11 mouse cellular contexts compared by ENCODE assay signal in genomic region chr6:86885816-86886529, GRCm38 (mm10). TPM values are rescaled to one million over a fixed set of nuclear protein-coding genes. Genes with fewer than 3 reads are reported as not detected.
A peak's percentile ranks its signal among the peaks of the same experiment; 100 is the strongest.
DNase-seq lines count a peak whose midpoint lies in the region; ATAC-seq and TF ChIP-seq lines count a peak whose summit lies in the region.
"Had no signal": no experiment of that assay in that cellular context is flagged by ENCODE, and none has a peak within 500 bp of the region (broad histone marks: within the 10 kb centered on the region; RNA-seq: fewer than 3 reads in every experiment).

No protein-coding gene starts in this region.

- DNase-seq in kidney, adult 11 months, result peak; percentile 37
- DNase-seq in kidney, postnatal 10 days, result no peak
- peak; percentile 61 for DNase-seq in adrenal gland, postnatal 14 days
- peak; percentile 86 for DNase-seq in heart, postnatal 0 days (ENCODE audit: low spot score)
- no peak for DNase-seq in liver, postnatal 0 days
- no peak for DNase-seq in left cerebral cortex, postnatal 10 days (ENCODE audit: extremely low spot score in 1 of 2, low spot score in 2 of 2)
- DNase-seq in urinary bladder, postnatal 4 days (ENCODE audit: low spot score in 2 of 2), result no peak
- DNase-seq: cerebellum, adult 9-10 months; layer of hippocampus, postnatal 36 days had no signal

- intact Hi-C loops in left cerebral cortex, postnatal 10 days (cut with DNase I), result no loop called here

- no peak for TF ChIP-seq CTCF in heart, postnatal 0 days (IDR thresholded peaks at IDR 0.05; ENCODE audit: low read depth)
- no peak for TF ChIP-seq CTCF in liver, postnatal 0 days (IDR thresholded peaks at IDR 0.05; ENCODE audit: low read depth)

- H3K27me3 ChIP-seq in heart, postnatal 0 days (ENCODE audit: control insufficient read depth, insufficient read depth, low read length), result no peaks in the 10 kb centered on the region
- H3K27me3 ChIP-seq in liver, postnatal 0 days (ENCODE audit: insufficient read depth, low read length), result no peaks in the 10 kb centered on the region
- H3K27me3 ChIP-seq: midbrain, embryonic 15.5 days had no signal

- TF ChIP-seq EP300 in heart, postnatal 0 days (IDR thresholded peaks at IDR 0.05; ENCODE audit: low read depth), result no peak
- TF ChIP-seq EP300 in liver, postnatal 0 days (IDR thresholded peaks at IDR 0.05; ENCODE audit: low read depth), result no peak

- peaks cover under 1% of the 10 kb centered on the region; the same call in 1 of the 2 replicates for H3K36me3 ChIP-seq in heart, postnatal 0 days (replicated peaks; ENCODE audit: control insufficient read depth, insufficient read depth, low read length)
- peaks cover 3% of the 10 kb centered on the region for H3K36me3 ChIP-seq in liver, postnatal 0 days (replicated peaks; ENCODE audit: insufficient read depth, low read length)
- H3K36me3 ChIP-seq: midbrain, embryonic 15.5 days had no signal

- peak; percentile 87 for ATAC-seq in heart, postnatal 0 days (ENCODE audit: insufficient read depth, low read depth)
- ATAC-seq in liver, postnatal 0 days, result no peak
- ATAC-seq: forebrain, embryonic 16.5 days; midbrain, embryonic 15.5 days had no signal

- H3K4me1 ChIP-seq in heart, postnatal 0 days (ENCODE audit: control insufficient read depth, insufficient read depth), result peaks cover 24% of the 10 kb centered on the region
- peaks cover 6% of the 10 kb centered on the region for H3K4me1 ChIP-seq in liver, postnatal 0 days (ENCODE audit: insufficient read depth)

- peak overlapping the region; percentile 7; the same call in 1 of the 2 replicates for H3K9ac ChIP-seq in heart, postnatal 0 days (replicated peaks; ENCODE audit: low read depth, low read length)
- H3K9ac ChIP-seq in liver, postnatal 0 days (replicated peaks), result no peak overlapping the region
- H3K9ac ChIP-seq: midbrain, embryonic 15.5 days had no signal

- H3K4me2 ChIP-seq in heart, postnatal 0 days (ENCODE audit: low read depth, low read length), result no peak overlapping the region
- H3K4me2 ChIP-seq in liver, postnatal 0 days (ENCODE audit: low read depth, low read length), result no peak overlapping the region
- H3K4me2 ChIP-seq: midbrain, embryonic 15.5 days had no signal

- H3K27ac ChIP-seq in heart, postnatal 0 days (ENCODE audit: low read depth), result peak overlapping the region; percentile 90
- H3K27ac ChIP-seq in liver, postnatal 0 days (ENCODE audit: low read depth), result peak overlapping the region; percentile 23; the same call in 1 of the 2 replicates

- no peaks in the 10 kb centered on the region for H3K9me3 ChIP-seq in heart, postnatal 0 days (replicated peaks; ENCODE audit: control insufficient read depth, low read length)
- H3K9me3 ChIP-seq in liver, postnatal 0 days (ENCODE audit: low read length), result no peaks in the 10 kb centered on the region
- H3K9me3 ChIP-seq: midbrain, embryonic 15.5 days had no signal

- H3K4me3 ChIP-seq in heart, postnatal 0 days (ENCODE audit: low read depth, low read length), result no peak overlapping the region
- no peak overlapping the region for H3K4me3 ChIP-seq in liver, postnatal 0 days (ENCODE audit: low read depth, low read length)
- H3K4me3 ChIP-seq: midbrain, embryonic 15.5 days had no signal

- 38% methylated on average over 6 of the region's 6 CpGs for WGBS in heart, postnatal 0 days
- WGBS in liver, postnatal 0 days (ENCODE audit: insufficient replicate concordance), result 66% methylated on average over 6 of the region's 6 CpGs

RNA-seq across cellular contexts. Expression of gene Aak1, which starts 36.7 kb away (rescaled TPM):
- 81.9 and 88.8 TPM in 2 replicates for total RNA-seq in adrenal gland, postnatal 14 days (2021)
- 24.9 and 46.7 TPM in 2 replicates for total RNA-seq in heart, postnatal 0 days (2014; rRNA removed; ENCODE audit: low replicate concordance)
- polyA plus RNA-seq in heart, postnatal 0 days (2015; fragmentation: Nextera tagmentation; extraction: Ambion mirVana), result 9.2 and 10.0 TPM in 2 replicates
- polyA plus RNA-seq in liver, postnatal 0 days (2015; fragmentation: Nextera tagmentation; extraction: Ambion mirVana), result 1.9 and 2.2 TPM in 2 replicates
- total RNA-seq in left cerebral cortex, postnatal 10 days (2021), result 100 to 1,000 TPM; 263 to 271 TPM

Comparison
In these comparisons a context has a peak if more than half of its experiments do, and no peak if none do; other contexts are left out.
1. DNase-seq: peak in kidney, adult 11 months (single experiment), adrenal gland, postnatal 14 days (single experiment) and heart, postnatal 0 days (single experiment); none in kidney, postnatal 10 days (single experiment), liver, postnatal 0 days (single experiment), left cerebral cortex, postnatal 10 days (0 of 2) and urinary bladder, postnatal 4 days (0 of 2).